Comparison of ENCODE assay signal across 20 mouse cellular contexts in genomic region chr2:71451761-71452160, GRCm38 (mm10). TPM values are rescaled to one million over a fixed set of nuclear protein-coding genes. Genes with fewer than 3 reads are reported as not detected.
DNase-seq lines count a peak whose midpoint lies in the region; ATAC-seq and TF ChIP-seq lines count a peak whose summit lies in the region.
"Had no signal": no experiment of that assay in that cellular context is flagged by ENCODE, and none has a peak within 500 bp of the region (broad histone marks: within the 10 kb centered on the region; RNA-seq: fewer than 3 reads in every experiment).

No protein-coding gene starts in this region.

- H3K9me3 ChIP-seq in intestine, postnatal 0 days (ENCODE audit: control insufficient read depth) = no peaks in the 10 kb centered on the region
- H3K9me3 ChIP-seq in intestine, embryonic 15.5 days = no peaks in the 10 kb centered on the region
- H3K9me3 ChIP-seq in CH12.LX (replicated peaks; ENCODE audit: low read length) = no peaks in the 10 kb centered on the region
- H3K9me3 ChIP-seq: embryonic facial prominence, embryonic 12.5 days; neural tube, embryonic 15.5 days had no signal

- no peak for TF ChIP-seq POLR2A in CH12.LX (IDR thresholded peaks at IDR 0.05; ENCODE audit: low read depth, low read length)

- TF ChIP-seq RAD21 in CH12.LX (IDR thresholded peaks at IDR 0.05; ENCODE audit: low read depth, low read length) = peak; percentile 49

- H3K9ac ChIP-seq in intestine, postnatal 0 days (ENCODE audit: low read depth, low read length) = no peak overlapping the region
- no peak overlapping the region for H3K9ac ChIP-seq in intestine, embryonic 15.5 days
- no peak overlapping the region for H3K9ac ChIP-seq in CH12.LX (ENCODE audit: insufficient read depth, low read depth)
- H3K9ac ChIP-seq: embryonic facial prominence, embryonic 12.5 days; neural tube, embryonic 15.5 days had no signal

- TF ChIP-seq CTCF in intestine, postnatal 0 days (IDR thresholded peaks at IDR 0.05; ENCODE audit: low read depth) = peak; percentile 45
- peak in 1 of 2 experiments; percentile 48; a peak in 2 of 4 replicates for TF ChIP-seq CTCF in CH12.LX (conservative IDR thresholded peaks at IDR 0.05 in 1 of 2, IDR thresholded peaks at IDR 0.05 in 1 of 2; ENCODE audit: low read depth in 2 of 2, low read length in 2 of 2)

- H3K27ac ChIP-seq in intestine, postnatal 0 days (ENCODE audit: low read depth, low read length) = no peak overlapping the region
- no peak overlapping the region for H3K27ac ChIP-seq in intestine, embryonic 15.5 days
- H3K27ac ChIP-seq in CH12.LX (ENCODE audit: insufficient read depth, low read depth) = no peak overlapping the region
- H3K27ac ChIP-seq: embryonic facial prominence, embryonic 12.5 days; hindbrain, embryonic 14.5 days; neural tube, embryonic 15.5 days had no signal

- no peak for TF ChIP-seq EP300 in CH12.LX (IDR thresholded peaks at IDR 0.05; ENCODE audit: low read length)

- peaks cover 3% of the 10 kb centered on the region; the same call in 1 of the 2 replicates for H3K79me2 ChIP-seq in CH12.LX (replicated peaks; ENCODE audit: control insufficient read depth, extremely low read depth, insufficient read depth, poor library complexity, severe bottlenecking)

- H3K4me3 ChIP-seq in intestine, postnatal 0 days (ENCODE audit: low read depth, low read length) = no peak overlapping the region
- H3K4me3 ChIP-seq in intestine, embryonic 15.5 days (replicated peaks) = no peak overlapping the region
- no peak overlapping the region for H3K4me3 ChIP-seq in CH12.LX (replicated peaks in 1 of 3; ENCODE audit: low read depth in 2 of 3, low read length in 2 of 3, poor library complexity in 1 of 3)

- H3K4me2 ChIP-seq in intestine, postnatal 0 days (replicated peaks; ENCODE audit: low read depth) = no peak overlapping the region
- no peak overlapping the region for H3K4me2 ChIP-seq in intestine, embryonic 15.5 days (replicated peaks)
- H3K4me2 ChIP-seq in CH12.LX (ENCODE audit: insufficient read depth, low read depth, poor library complexity, severe bottlenecking) = no peak overlapping the region

- dilution Hi-C loops in CH12.LX (cut with MboI; ENCODE audit: extremely low pct_ligation_motif_present, extremely low pct_unique_long_range_greater_than_20kb, low sequenced_read_pairs) = no loop called here

- in situ Hi-C loops in CH12.LX (cut with MboI; ENCODE audit: low pct_ligation_motif_present, low pct_unique_long_range_greater_than_20kb, low sequenced_read_pairs) = no loop called here

- no peaks in the 10 kb centered on the region for H3K4me1 ChIP-seq in intestine, postnatal 0 days (replicated peaks; ENCODE audit: control insufficient read depth, insufficient read depth, low read length)
- no peaks in the 10 kb centered on the region for H3K4me1 ChIP-seq in intestine, embryonic 15.5 days (replicated peaks)
- H3K4me1 ChIP-seq in CH12.LX (ENCODE audit: control insufficient read depth in 1 of 2, insufficient read depth in 2 of 2) = peaks cover 3 to 16% of the 10 kb centered on the region in 2 experiments
- H3K4me1 ChIP-seq: embryonic facial prominence, embryonic 12.5 days had no signal

- DNase-seq in 3T3-L1 (ENCODE audit: low read depth, low spot score) = peak; percentile 52
- DNase-seq in CH12.LX (ENCODE audit: extremely low read depth) = no peak
- DNase-seq in embryo, embryonic 10.5 days (ENCODE audit: low spot score) = peak; percentile 13
- no peak for DNase-seq in cerebellum, adult 9-11 months
- DNase-seq in kidney, postnatal 10 days = no peak
- DNase-seq: adrenal gland, postnatal 10 days; cerebellum, postnatal 10 days; gastrocnemius, postnatal 14 days; heart, postnatal 10 days; kidney, adult 18-20 months; kidney, postnatal 4 days; layer of hippocampus, postnatal 36 days; lung, postnatal 14 days; thymus, postnatal 36 days had no signal

- no peaks in the 10 kb centered on the region for H3K36me3 ChIP-seq in intestine, postnatal 0 days (ENCODE audit: control insufficient read depth, insufficient read depth)
- H3K36me3 ChIP-seq in intestine, embryonic 15.5 days = no peaks in the 10 kb centered on the region
- peaks cover 0 to 3% of the 10 kb centered on the region in 2 experiments for H3K36me3 ChIP-seq in CH12.LX (replicated peaks in 1 of 2; ENCODE audit: control insufficient read depth in 1 of 2, insufficient read depth in 1 of 2, low read length in 1 of 2)
- H3K36me3 ChIP-seq: embryonic facial prominence, embryonic 12.5 days; neural tube, embryonic 15.5 days had no signal

- no peaks in the 10 kb centered on the region for H3K27me3 ChIP-seq in intestine, postnatal 0 days (replicated peaks; ENCODE audit: control insufficient read depth, insufficient read depth, low read length)
- H3K27me3 ChIP-seq in intestine, embryonic 15.5 days (replicated peaks) = no peaks in the 10 kb centered on the region
- no peaks in the 10 kb centered on the region for H3K27me3 ChIP-seq in CH12.LX (replicated peaks)
- H3K27me3 ChIP-seq: embryonic facial prominence, embryonic 12.5 days had no signal

- WGBS in intestine, postnatal 0 days = 72% methylated on average over 5 of the region's 5 CpGs
- 65% methylated on average over 5 of the region's 5 CpGs for WGBS in intestine, embryonic 15.5 days

- no peak for ATAC-seq in intestine, postnatal 0 days
- no peak for ATAC-seq in intestine, embryonic 15.5 days
- ATAC-seq: CD4-positive, CD25-positive, alpha-beta regulatory T cell, adult 4 months had no signal

TF ChIP-seq in CH12.LX, 34 proteins besides CTCF, POLR2A, EP300 and RAD21:
- no peak for TF ChIP-seq ZNF384 (IDR thresholded peaks at IDR 0.05; ENCODE audit: low read depth, low read length)
- TF ChIP-seq SMC3 (IDR thresholded peaks at IDR 0.05; ENCODE audit: low read depth, low read length) = peak; percentile 32
- TF ChIP-seq JUND (conservative IDR thresholded peaks at IDR 0.05; ENCODE audit: low read depth, low read length) = no peak
- no peak for TF ChIP-seq TBP (conservative IDR thresholded peaks at IDR 0.05; ENCODE audit: low read depth, low read length)
- TF ChIP-seq HCFC1 (IDR thresholded peaks at IDR 0.05; ENCODE audit: low read depth, low read length) = no peak
- TF ChIP-seq ZC3H11A (IDR thresholded peaks at IDR 0.05; ENCODE audit: low read depth, low read length) = no peak
- no peak for TF ChIP-seq USF1 (IDR thresholded peaks at IDR 0.05; ENCODE audit: low read depth, low read length)

RNA-seq across cellular contexts. Expression of gene Metap1d, which starts 1.3 kb away (rescaled TPM):
- 13.5 and 15.6 TPM in 2 replicates for polyA plus RNA-seq in intestine, postnatal 0 days (2015; fragmentation: Nextera tagmentation; extraction: Ambion mirVana)
- polyA plus RNA-seq in intestine, embryonic 15.5 days (2015; fragmentation: Nextera tagmentation; extraction: Ambion mirVana) = 31.9 and 32.9 TPM in 2 replicates
- total RNA-seq in CH12.LX (2012; rRNA removed) (19.7 and 21.5 TPM in 2 replicates), CH12.LX (2014; rRNA removed) (18.9 and 19.5 TPM in 2 replicates)
- 28.3 and 28.4 TPM in 2 replicates for polyA plus RNA-seq in CH12.LX (2012; ENCODE audit: insufficient read length, low read depth)

Comparison
In these comparisons a context has a peak if more than half of its experiments do, and no peak if none do; other contexts are left out.
1. DNase-seq: peak in 3T3-L1 (single experiment) and embryo, embryonic 10.5 days (single experiment); none in CH12.LX (single experiment), cerebellum, adult 9-11 months (single experiment) and kidney, postnatal 10 days (single experiment).